Mouse (Mus musculus) CH12.LX (cell line): Measurements from ENCODE around the gene Vti1a.

Source experiments
- CTCF ChIP-seq, 2 experiments: IDR thresholded peaks in 1 of 2; conservative IDR thresholded peaks in 1 of 2; 2 replicates each; pipeline ENCODE4 v1.5.1; 2011 to 2012; ENCODE audit warnings: low read depth in 2 of 2, low read length in 2 of 2, improper control_type of control experiment in 1 of 2, inconsistent platforms in 1 of 2, mild to moderate bottlenecking in 1 of 2, moderate library complexity in 1 of 2
- E2F4 ChIP-seq: IDR thresholded peaks from 2 replicates; pipeline ENCODE4 v1.6.1; 2011; ENCODE audit warnings: low read depth, low read length, improper control_type of control experiment; ENCODE audit not compliant: insufficient replicate concordance
- ELF1 ChIP-seq: IDR thresholded peaks from 2 replicates; pipeline ENCODE4 v1.6.1; 2014; ENCODE audit warnings: low read depth, mild to moderate bottlenecking, inconsistent platforms, low read length, improper control_type of control experiment
- ETS1 ChIP-seq: conservative IDR thresholded peaks from 2 replicates; pipeline ENCODE4 v1.6.1; 2012; ENCODE audit warnings: low read depth, mild to moderate bottlenecking, inconsistent platforms, low read length, improper control_type of control experiment, moderate library complexity
- HCFC1 ChIP-seq: IDR thresholded peaks from 2 replicates; pipeline ENCODE4 v1.6.1; 2012; ENCODE audit warnings: low read depth, mild to moderate bottlenecking, inconsistent platforms, low read length, improper control_type of control experiment
- JUN ChIP-seq: IDR thresholded peaks from 2 replicates; pipeline ENCODE4 v1.6.1; 2011; ENCODE audit warnings: low read depth, mild to moderate bottlenecking, low read length, improper control_type of control experiment, moderate library complexity; ENCODE audit not compliant: insufficient read depth
- MAX ChIP-seq: IDR thresholded peaks from 2 replicates; pipeline ENCODE4 v1.6.1; 2011; ENCODE audit warnings: low read length, improper control_type of control experiment
- POLR2A ChIP-seq: IDR thresholded peaks from 2 replicates; pipeline ENCODE4 v1.6.1; 2011; ENCODE audit warnings: low read depth, mild to moderate bottlenecking, improper control_type of control experiment, low read length
- RCOR1 ChIP-seq: conservative IDR thresholded peaks from 2 replicates; pipeline ENCODE4 v1.6.1; 2012; ENCODE audit warnings: low read depth, mild to moderate bottlenecking, inconsistent platforms, low read length, improper control_type of control experiment
- SIN3A ChIP-seq: IDR thresholded peaks from 2 replicates; pipeline ENCODE4 v1.6.1; 2012; ENCODE audit warnings: low read length, improper control_type of control experiment, inconsistent platforms
- TBP ChIP-seq: conservative IDR thresholded peaks from 2 replicates; pipeline ENCODE4 v1.6.1; 2011; ENCODE audit warnings: low read depth, low read length, improper control_type of control experiment
- ZNF384 ChIP-seq: IDR thresholded peaks from 2 replicates; pipeline ENCODE4 v1.6.1; 2012; ENCODE audit warnings: low read depth, low read length, improper control_type of control experiment, inconsistent platforms

DNA sequence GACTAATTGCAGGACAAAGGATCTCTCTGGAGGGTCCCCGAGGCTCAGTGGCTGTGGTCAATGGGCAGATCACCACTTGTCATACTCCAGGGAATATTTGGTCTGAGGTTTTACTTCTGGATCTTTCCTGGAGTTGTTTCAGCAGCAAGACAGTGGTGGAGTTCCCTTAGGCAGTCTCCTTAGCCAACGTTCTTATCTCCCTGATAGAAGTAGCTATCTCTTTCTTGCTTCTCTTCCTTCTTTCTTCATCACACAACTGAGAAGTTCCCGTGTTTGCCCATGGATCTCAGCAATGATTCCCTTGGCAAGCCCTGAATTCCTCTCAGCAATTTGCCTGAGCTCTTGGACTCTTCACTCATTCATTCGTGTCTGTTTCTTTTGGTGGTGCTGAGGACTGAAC, 40.0 kb upstream of the Vti1a start:
- TF ChIP-seq POLR2A (no peak), CTCF (conservative IDR thresholded peaks at IDR 0.05 in 1 of 2, IDR thresholded peaks at IDR 0.05 in 1 of 2; ENCODE audit: low read depth in 2 of 2, low read length in 2 of 2) (no peak), TBP (no peak), E2F4 (no peak), RCOR1 (no peak), HCFC1 (no peak), SIN3A (no peak), MAX (no peak), JUN (no peak), ZNF384 (no peak), ELF1 (no peak), ETS1 (no peak)
